Mouse (Mus musculus): Measurements from ENCODE around the gene Me1.

Me1 gene

GRCm38 (mm10) chr9:86550717-86551116 lies 145.0 kb downstream of the Me1 start:
- in situ Hi-C loops (cut with MseI, MboI): no loop called here

GRCm38 (mm10) chr9:86549637-86550162 lies 146.1 kb downstream of the Me1 start:
- in situ Hi-C loops (cut with MseI, MboI): no loop called here

GRCm38 (mm10) chr9:86544559-86544958 lies 151.2 kb downstream of the Me1 start:
- in situ Hi-C loops (cut with MseI, MboI): no loop called here

- in situ Hi-C loops (cut with MseI, MboI): no loop called here
Measured at GRCm38 (mm10) chr9:86543451-86543850, 152.3 kb downstream of the Me1 start.

DNA sequence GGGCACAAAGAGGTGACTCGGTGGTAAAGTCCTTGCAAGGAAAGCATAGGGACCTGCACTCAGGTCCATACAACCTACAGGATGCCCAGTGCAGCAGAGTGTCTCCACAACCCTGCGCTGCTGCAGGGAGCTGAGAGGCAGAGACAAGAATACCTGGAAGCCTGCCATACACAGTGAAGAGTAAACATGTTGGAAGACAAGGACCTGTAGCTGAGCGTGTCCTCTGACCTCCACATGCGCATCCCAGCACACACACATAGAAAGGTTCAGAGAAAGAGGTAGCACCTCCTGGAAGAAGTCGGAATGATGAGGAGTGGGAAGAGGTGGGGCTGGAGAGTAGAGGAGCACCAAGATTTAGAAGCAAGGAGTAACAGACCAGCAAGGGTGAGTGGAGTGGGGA lies 161.7 kb downstream of the Me1 start:
- in situ Hi-C loops (cut with MseI, MboI): no loop called here
